Mouse (Mus musculus): Measurements from ENCODE around the gene Gpd1l.

DNA sequence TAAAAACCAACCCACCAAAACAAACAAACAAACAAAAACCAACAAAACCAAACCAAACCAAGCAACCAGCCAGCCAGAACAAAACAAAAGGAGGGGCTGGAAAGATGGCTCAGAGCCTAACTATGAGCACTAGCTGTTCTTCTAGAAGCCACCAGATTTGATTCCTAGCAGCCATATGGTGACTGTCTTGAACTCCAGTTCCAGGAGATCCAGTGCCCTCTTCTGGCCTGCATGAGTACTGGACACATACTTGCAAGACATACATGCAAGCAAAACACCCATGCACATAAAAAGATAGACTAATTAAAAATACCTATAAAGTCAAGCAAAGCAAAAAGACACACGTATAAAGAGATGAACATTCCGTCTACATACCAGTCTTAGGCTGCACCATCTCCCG is 46.1 kb downstream of the Gpd1l start:
- TF ChIP-seq CTCF (IDR thresholded peaks at IDR 0.05; ENCODE audit: low read depth, low read length) (peak; percentile 12), EP300 (IDR thresholded peaks at IDR 0.05; ENCODE audit: insufficient read depth, low read depth, low read length) (no peak)
